Mouse (Mus musculus): ENCODE measurements at regions not wholly inside any gene's neighbourhood (a gene's known extent, or its start where the extent isn't known, plus 50 kb on each side); places are given as distances from the start of the nearest gene placed in this dataset.

- DNase-seq (ENCODE audit: low spot score in 2 of 2), result no peak
These were observed 729.1 kb downstream of the Dhx35 start for GRCm38 (mm10) chr2:159523739-159524138.

- peak in 1 of 2 experiments; percentile 1 for DNase-seq (ENCODE audit: low spot score in 2 of 2)
These were observed 740.3 kb downstream of the Dhx35 start for GRCm38 (mm10) chr2:159534951-159535350.

GRCm38 (mm10) chr2:159539261-159539660 lies 744.7 kb downstream of the Dhx35 start:
- DNase-seq (ENCODE audit: low spot score in 2 of 2), result no peak

- DNase-seq (ENCODE audit: low spot score in 2 of 2), result no peak
These were observed 763.0 kb downstream of the Dhx35 start for GRCm38 (mm10) chr2:159557567-159557966.

GRCm38 (mm10) chr2:159565255-159565654 lies 768.7 kb downstream of the Gm826 start:
- no peak for DNase-seq (ENCODE audit: low spot score in 2 of 2)

- no peak for DNase-seq (ENCODE audit: low spot score in 2 of 2)
These were observed 768.0 kb downstream of the Gm826 start for GRCm38 (mm10) chr2:159565921-159566320.

GRCm38 (mm10) chr2:159566461-159566860 lies 767.5 kb downstream of the Gm826 start:
- no peak for DNase-seq (ENCODE audit: low spot score in 2 of 2)

- DNase-seq (ENCODE audit: low spot score in 2 of 2), result no peak
These were observed 765.6 kb downstream of the Gm826 start for GRCm38 (mm10) chr2:159568391-159568790.

- no peak for DNase-seq (ENCODE audit: low spot score in 2 of 2)
These were observed 762.1 kb downstream of the Gm826 start for GRCm38 (mm10) chr2:159571862-159572261.

GRCm38 (mm10) chr2:159575271-159575670 lies 758.7 kb downstream of the Gm826 start:
- DNase-seq (ENCODE audit: low spot score in 2 of 2), result no peak

GRCm38 (mm10) chr2:159583103-159583502 lies 750.9 kb downstream of the Gm826 start:
- no peak for DNase-seq (ENCODE audit: low spot score in 2 of 2)

GRCm38 (mm10) chr2:159584641-159585040 lies 749.3 kb downstream of the Gm826 start:
- DNase-seq (ENCODE audit: low spot score in 2 of 2), result no peak

GRCm38 (mm10) chr2:159586697-159587473 lies 747.1 kb downstream of the Gm826 start:
- DNase-seq (ENCODE audit: low spot score in 2 of 2), result no peak

- DNase-seq (ENCODE audit: low spot score in 2 of 2), result no peak
These were observed 742.4 kb downstream of the Gm826 start for GRCm38 (mm10) chr2:159591396-159592124.

- peak in 1 of 2 experiments; percentile 2 for DNase-seq (ENCODE audit: low spot score in 2 of 2)
These were observed 741.1 kb downstream of the Gm826 start for GRCm38 (mm10) chr2:159592841-159593240.

GRCm38 (mm10) chr2:159596285-159596684 lies 737.7 kb downstream of the Gm826 start:
- DNase-seq (ENCODE audit: low spot score in 2 of 2), result no peak

GRCm38 (mm10) chr2:159598080-159598479 lies 735.9 kb downstream of the Gm826 start:
- no peak for DNase-seq (ENCODE audit: low spot score in 2 of 2)

GRCm38 (mm10) chr2:159607191-159607590 lies 726.8 kb downstream of the Gm826 start:
- DNase-seq (ENCODE audit: low spot score in 2 of 2), result no peak

GRCm38 (mm10) chr2:159610451-159610850 lies 723.5 kb downstream of the Gm826 start:
- no peak for DNase-seq (ENCODE audit: low spot score in 2 of 2)

GRCm38 (mm10) chr2:159616685-159617084 lies 717.3 kb downstream of the Gm826 start:
- no peak for DNase-seq (ENCODE audit: low spot score in 2 of 2)

- no peak for DNase-seq (ENCODE audit: low spot score in 2 of 2)
These were observed 712.7 kb downstream of the Gm826 start for GRCm38 (mm10) chr2:159621261-159621660.

- DNase-seq (ENCODE audit: low spot score in 2 of 2), result no peak
These were observed 711.8 kb downstream of the Gm826 start for GRCm38 (mm10) chr2:159622141-159622669.

GRCm38 (mm10) chr2:159625306-159625705 lies 708.7 kb downstream of the Gm826 start:
- no peak for DNase-seq (ENCODE audit: low spot score in 2 of 2)

Measured in spleen, postnatal 36 days (tissue).